ENCODE assay signal across 8 mouse cellular contexts in the genomic region with DNA sequence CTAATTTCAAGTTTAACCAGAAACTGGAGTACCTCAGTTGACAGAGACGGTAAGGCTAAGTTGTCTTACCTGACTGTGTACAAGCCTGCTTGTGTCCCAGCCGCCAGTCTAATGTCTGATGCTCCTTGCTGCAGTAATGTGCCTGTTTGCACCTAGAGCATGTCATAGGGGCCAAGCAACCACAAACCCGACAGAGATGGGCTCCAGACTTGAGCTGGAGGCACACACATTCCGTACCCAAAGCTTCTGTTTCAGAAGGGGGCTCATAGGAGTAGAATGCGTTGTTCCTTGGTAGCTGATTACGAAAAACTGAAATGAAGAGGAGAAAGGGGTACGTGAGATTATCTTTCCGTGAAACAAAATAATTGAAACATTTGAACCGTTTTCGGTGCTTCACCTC. TPM values are rescaled to one million over a fixed set of nuclear protein-coding genes. Genes with fewer than 3 reads are reported as not detected.
DNase-seq lines count a peak whose midpoint lies in the region; ATAC-seq and TF ChIP-seq lines count a peak whose summit lies in the region.

No protein-coding gene starts in this region.

- H3K9me3 ChIP-seq in heart, embryonic 15.5 days (replicated peaks) = no peaks in the 10 kb centered on the region
- no peaks in the 10 kb centered on the region for H3K9me3 ChIP-seq in heart, postnatal 0 days (replicated peaks; ENCODE audit: control insufficient read depth, low read length)

- peak overlapping the region; percentile 74 for H3K9ac ChIP-seq in heart, embryonic 15.5 days
- peak overlapping the region; percentile 56 for H3K9ac ChIP-seq in heart, postnatal 0 days (replicated peaks; ENCODE audit: low read depth, low read length)

- no peak for DNase-seq in heart, postnatal 25 days (ENCODE audit: low spot score)
- peak; percentile 25 for DNase-seq in NIH3T3 (ENCODE audit: low read depth)
- DNase-seq in heart, postnatal 0 days (ENCODE audit: low spot score) = no peak
- DNase-seq in adrenal gland, postnatal 36 days = no peak
- DNase-seq in retina, postnatal 1 day = no peak
- DNase-seq in urinary bladder, adult 18-20 months (ENCODE audit: low spot score in 2 of 2) = no peak

- WGBS in heart, embryonic 15.5 days = 12% methylated on average over 10 of the region's 10 CpGs
- WGBS in heart, postnatal 0 days = 17% methylated on average over 10 of the region's 10 CpGs
- 23% methylated on average over 10 of the region's 10 CpGs for WGBS in macrophage (ENCODE audit: missing documents)

- H3K4me3 ChIP-seq in heart, embryonic 15.5 days = peak overlapping the region; percentile 96
- peak overlapping the region; percentile 61 for H3K4me3 ChIP-seq in heart, postnatal 0 days (ENCODE audit: low read depth, low read length)
- peak overlapping the region; percentile 48 for H3K4me3 ChIP-seq in macrophage (ENCODE audit: inconsistent target)

- H3K4me1 ChIP-seq in heart, embryonic 15.5 days (replicated peaks) = peaks cover 10% of the 10 kb centered on the region
- H3K4me1 ChIP-seq in heart, postnatal 0 days (ENCODE audit: control insufficient read depth, insufficient read depth) = peaks cover 8% of the 10 kb centered on the region

- peaks cover 7% of the 10 kb centered on the region for H3K79me2 ChIP-seq in macrophage (ENCODE audit: inconsistent target)

- peak overlapping the region; percentile 88 for H3K4me2 ChIP-seq in heart, embryonic 15.5 days
- H3K4me2 ChIP-seq in heart, postnatal 0 days (ENCODE audit: low read depth, low read length) = peak overlapping the region; percentile 82

- no peak for TF ChIP-seq EP300 in heart, postnatal 0 days (IDR thresholded peaks at IDR 0.05; ENCODE audit: low read depth)

- H3K36me3 ChIP-seq in heart, embryonic 15.5 days = peaks cover 28% of the 10 kb centered on the region
- H3K36me3 ChIP-seq in heart, postnatal 0 days (replicated peaks; ENCODE audit: control insufficient read depth, insufficient read depth, low read length) = peaks cover 37% of the 10 kb centered on the region
- peaks cover 36% of the 10 kb centered on the region for H3K36me3 ChIP-seq in macrophage (ENCODE audit: inconsistent target)

- no peaks in the 10 kb centered on the region for H3K27me3 ChIP-seq in heart, embryonic 15.5 days
- no peaks in the 10 kb centered on the region for H3K27me3 ChIP-seq in heart, postnatal 0 days (ENCODE audit: control insufficient read depth, insufficient read depth, low read length)

- no peak for TF ChIP-seq CTCF in heart, postnatal 0 days (IDR thresholded peaks at IDR 0.05; ENCODE audit: low read depth)

- intact Hi-C loops in heart, postnatal 25 days (cut with DNase I) = loop anchor here (5.0 kb wide), 3 partner anchors 36 to 201 kb away; partner anchors contain the start of genes Chd1 and Prdm9

- ATAC-seq in heart, embryonic 15.5 days (replicated peaks; ENCODE audit: insufficient number of reproducible peaks, insufficient read depth, low FRiP score, low read depth) = no peak
- ATAC-seq in heart, postnatal 0 days (ENCODE audit: insufficient read depth, low read depth) = no peak

- no peak overlapping the region for H3K27ac ChIP-seq in heart, embryonic 15.5 days
- H3K27ac ChIP-seq in heart, postnatal 0 days (ENCODE audit: low read depth) = 0 out of 2 replicates have a peak overlapping the region, but pooled peaks have one; percentile 1
- H3K27ac ChIP-seq in macrophage = no peak overlapping the region

RNA-seq across cellular contexts. Expression of gene Pdcd2, which starts 0.8 kb away (rescaled TPM):
- 26.0 and 29.7 TPM in 2 replicates for polyA plus RNA-seq in heart, embryonic 15.5 days (2015; fragmentation: Nextera tagmentation; extraction: Ambion mirVana)
- 10 to 100 TPM; 16.1 to 16.9 TPM for total RNA-seq in heart, postnatal 25 days (2021)
- total RNA-seq in heart, postnatal 0 days (2014; rRNA removed; ENCODE audit: low replicate concordance) = 42.7 and 72.9 TPM in 2 replicates
- 28.5 and 29.6 TPM in 2 replicates for polyA plus RNA-seq in heart, postnatal 0 days (2015; fragmentation: Nextera tagmentation; extraction: Ambion mirVana)
- 10 to 100 TPM in 17 of 26 experiments, 1 to 10 TPM in 9; 1.3 to 60.2 (median 13.1) TPM for total RNA-seq in macrophage (2018; cell fraction: chromatin; rRNA removed)
- total RNA-seq in macrophage (2018; cell fraction: cytosol; rRNA removed) = 10 to 100 TPM; 13.3 to 27.9 (median 19.9) TPM
- total RNA-seq in macrophage (2018; cell fraction: nucleus; rRNA removed) = 10 to 100 TPM in 18 of 26 experiments, 1 to 10 TPM in 8; 3.0 to 34.6 (median 15.2) TPM
- polyA plus RNA-seq in macrophage (2018) = 21.6 to 26.8 TPM (median 23.6 TPM) in 3 replicates
- 10 to 100 TPM; 33.2 to 34.6 TPM for total RNA-seq in adrenal gland, postnatal 36 days (2021)

RNA-seq across cellular contexts. Expression of gene Tbp, which starts 26.6 kb away (rescaled TPM):
- 22.7 and 28.1 TPM in 2 replicates for polyA plus RNA-seq in heart, embryonic 15.5 days (2015; fragmentation: Nextera tagmentation; extraction: Ambion mirVana)
- 10 to 100 TPM in 1 of 2 experiments, 1 to 10 TPM in 1; 9.3 to 11.2 TPM for total RNA-seq in heart, postnatal 25 days (2021)
- total RNA-seq in heart, postnatal 0 days (2014; rRNA removed; ENCODE audit: low replicate concordance) = 22.5 and 26.7 TPM in 2 replicates
- polyA plus RNA-seq in heart, postnatal 0 days (2015; fragmentation: Nextera tagmentation; extraction: Ambion mirVana) = 14.7 and 16.5 TPM in 2 replicates
- total RNA-seq in macrophage (2018; cell fraction: chromatin; rRNA removed) = 10 to 100 TPM; 11.9 to 67.2 (median 35.8) TPM
- 10 to 100 TPM in 22 of 26 experiments, 1 to 10 TPM in 4; 7.6 to 19.4 (median 14.2) TPM for total RNA-seq in macrophage (2018; cell fraction: cytosol; rRNA removed)
- 10 to 100 TPM in 25 of 26 experiments, 1 to 10 TPM in 1; 9.2 to 63.0 (median 25.2) TPM for total RNA-seq in macrophage (2018; cell fraction: nucleus; rRNA removed)
- polyA plus RNA-seq in macrophage (2018) = 15.5 to 29.0 TPM (median 16.5 TPM) in 3 replicates
- total RNA-seq in adrenal gland, postnatal 36 days (2021) = 10 to 100 TPM; 24.5 to 27.7 TPM

RNA-seq across cellular contexts. Expression of gene Psmb1, which starts 26.8 kb away (rescaled TPM):
- polyA plus RNA-seq in heart, embryonic 15.5 days (2015; fragmentation: Nextera tagmentation; extraction: Ambion mirVana) = 173 and 179 TPM in 2 replicates
- 100 to 1,000 TPM; 112 to 120 TPM for total RNA-seq in heart, postnatal 25 days (2021)
- total RNA-seq in heart, postnatal 0 days (2014; rRNA removed; ENCODE audit: low replicate concordance) = 91.4 and 112 TPM in 2 replicates
- 228 and 230 TPM in 2 replicates for polyA plus RNA-seq in heart, postnatal 0 days (2015; fragmentation: Nextera tagmentation; extraction: Ambion mirVana)
- 10 to 100 TPM; 10.8 to 85.7 (median 49.6) TPM for total RNA-seq in macrophage (2018; cell fraction: chromatin; rRNA removed)
- total RNA-seq in macrophage (2018; cell fraction: cytosol; rRNA removed) = 100 to 1,000 TPM in 12 of 26 experiments, 10 to 100 TPM in 14; 70.6 to 123 (median 98.5) TPM
- total RNA-seq in macrophage (2018; cell fraction: nucleus; rRNA removed) = 10 to 100 TPM; 13.0 to 60.2 (median 37.1) TPM
- polyA plus RNA-seq in macrophage (2018) = 70.7 to 115 TPM (median 101 TPM) in 3 replicates
- 100 to 1,000 TPM; 172 to 189 TPM for total RNA-seq in adrenal gland, postnatal 36 days (2021)

RNA-seq across cellular contexts. Expression of gene Prdm9, which starts 37.9 kb away (rescaled TPM):
- polyA plus RNA-seq in heart, embryonic 15.5 days (2015; fragmentation: Nextera tagmentation; extraction: Ambion mirVana) = 1.1 and 1.5 TPM in 2 replicates
- 1 to 10 TPM; 2.4 to 2.6 TPM for total RNA-seq in heart, postnatal 25 days (2021)
- 1.0 and 2.3 TPM in 2 replicates for total RNA-seq in heart, postnatal 0 days (2014; rRNA removed; ENCODE audit: low replicate concordance)
- 1.7 and 1.9 TPM in 2 replicates for polyA plus RNA-seq in heart, postnatal 0 days (2015; fragmentation: Nextera tagmentation; extraction: Ambion mirVana)
- total RNA-seq in macrophage (2018; cell fraction: chromatin; rRNA removed) = 10 to 100 TPM; 15.0 to 30.5 (median 23.0) TPM
- 1 to 10 TPM; 1.3 to 3.7 (median 2.1) TPM for total RNA-seq in macrophage (2018; cell fraction: cytosol; rRNA removed)
- 10 to 100 TPM in 21 of 26 experiments, 1 to 10 TPM in 5; 5.2 to 26.2 (median 14.0) TPM for total RNA-seq in macrophage (2018; cell fraction: nucleus; rRNA removed)
- polyA plus RNA-seq in macrophage (2018) = 1.9 to 3.2 TPM (median 3.1 TPM) in 3 replicates
- 1 to 10 TPM; 4.1 to 4.6 TPM for total RNA-seq in adrenal gland, postnatal 36 days (2021)
